Mouse (Mus musculus) layer of hippocampus, adult 18-20 months (tissue): ENCODE results near the gene Mns1. TPM values are rescaled to one million over a fixed set of nuclear protein-coding genes. Genes with fewer than 3 reads are reported as not detected.

Source experiments
- DNase-seq, 2 experiments: peaks; one replicate each; pipeline ENCODE4 v3.0.0; 2022; ENCODE audit warnings: low spot score in 2 of 2
- microRNA-seq, 2 experiments: library from miRNA; unstranded; fragments of <30 nt; microRNA quantifications; one replicate each; pipeline ENCODE4 v1.2.0; 2021
- total RNA-seq, 2 experiments: library from RNA; stranded (reverse); gene quantifications; 2 replicates each; pipeline ENCODE4 v1.2.3; 2021

The Mns1 gene
- total RNA-seq, 2 experiments from 2014 or later: 1.8 to 2.2 TPM

DNA sequence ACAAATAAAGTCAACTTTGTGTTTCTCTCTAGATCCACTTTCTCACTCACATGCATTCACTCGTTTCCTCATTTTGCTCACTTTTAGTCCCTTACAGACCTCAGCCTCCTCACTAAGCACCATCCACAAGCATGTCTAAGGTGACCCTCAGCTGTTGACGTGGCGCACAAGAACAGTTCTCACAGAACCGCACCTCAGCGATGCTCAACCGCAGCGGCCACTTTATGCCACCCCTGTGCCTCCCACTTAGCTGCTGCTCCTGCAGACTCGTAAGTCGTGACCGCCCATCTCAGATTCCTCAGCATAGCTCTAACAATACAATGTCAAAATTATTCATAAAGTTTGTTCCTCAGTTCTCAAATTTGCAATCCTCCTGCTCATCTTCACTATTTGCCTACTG is 30.8 kb downstream of the Mns1 start:
- no peak for DNase-seq

DNA sequence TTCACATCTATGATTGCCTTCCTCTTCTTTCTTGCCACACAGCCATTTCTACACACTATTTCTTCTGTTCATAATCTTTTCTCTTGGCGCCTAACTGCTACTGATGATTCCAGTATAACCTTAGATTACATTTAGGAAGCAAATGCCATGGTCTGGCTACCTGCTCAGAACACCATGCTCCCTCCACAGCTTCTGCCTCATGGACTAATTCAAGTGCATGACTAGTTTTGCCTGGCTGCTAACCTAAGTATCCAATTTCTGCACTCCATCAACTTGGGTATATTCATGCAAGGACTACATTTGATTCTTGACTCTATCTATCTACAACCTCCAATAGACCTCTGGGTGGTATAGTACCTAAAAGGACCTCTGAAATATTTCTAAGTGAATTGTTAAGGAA is 32.0 kb downstream of the Mns1 start:
- no peak for DNase-seq

DNA sequence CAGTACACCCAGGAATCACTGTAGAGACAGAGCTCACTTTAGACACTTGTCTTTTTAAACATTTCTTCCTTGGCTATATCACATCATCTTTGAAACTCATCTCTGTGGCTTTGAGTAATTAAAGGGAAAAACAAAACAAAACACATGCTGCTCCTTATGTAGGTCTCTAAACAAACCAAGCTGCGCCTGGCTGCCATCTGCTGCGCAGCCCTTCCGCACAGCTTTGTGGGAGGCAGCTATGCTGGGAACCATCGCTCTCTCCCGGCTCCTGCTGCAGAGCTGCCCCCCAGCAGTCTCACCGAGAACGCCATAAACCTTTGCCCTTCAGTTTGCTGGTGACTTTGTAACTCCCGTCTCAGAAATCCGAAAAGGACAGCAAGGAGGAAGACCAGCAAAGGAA is 37.7 kb downstream of the Mns1 start:
- peak; percentile 73 to 81 for DNase-seq

DNA sequence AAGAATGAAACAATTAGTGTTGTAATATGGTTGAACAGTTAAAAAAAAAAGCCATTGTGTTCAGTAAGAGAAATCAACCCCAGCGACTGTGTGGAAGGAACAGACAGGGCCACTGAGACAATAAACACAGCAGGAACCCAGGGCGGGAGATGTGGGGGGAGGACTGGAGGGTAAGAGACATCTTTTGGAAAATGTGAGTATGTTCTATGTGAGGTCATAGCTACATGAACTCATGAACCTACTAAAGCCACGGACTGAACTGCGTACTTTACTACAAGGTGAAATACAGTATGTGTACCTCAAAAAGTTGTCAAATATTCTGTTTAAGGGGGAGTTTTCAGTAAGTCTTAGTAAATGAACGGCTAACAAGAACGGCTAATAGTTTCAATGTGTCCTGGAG is 39.5 kb downstream of the Mns1 start:
- no peak for DNase-seq

DNA sequence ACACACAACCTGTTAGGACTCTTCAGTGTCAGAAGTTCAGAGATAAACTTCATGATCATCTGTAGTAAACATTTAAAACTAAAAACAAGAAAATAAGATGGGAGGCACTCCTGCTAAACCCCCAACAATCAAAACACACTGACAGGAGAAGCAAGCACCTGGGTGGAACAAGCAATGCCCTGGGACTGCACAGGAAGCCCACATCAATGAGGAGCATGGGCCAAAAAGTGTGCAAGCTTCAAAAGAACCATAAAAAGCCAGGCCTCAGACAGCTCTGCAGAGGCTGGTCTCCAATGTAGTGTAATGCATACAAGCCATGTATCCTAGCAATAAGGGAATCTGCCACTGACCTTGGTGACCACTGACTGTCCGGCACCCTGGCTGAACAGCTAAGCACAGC is 41.5 kb downstream of the Mns1 start:
- no peak for DNase-seq

DNA sequence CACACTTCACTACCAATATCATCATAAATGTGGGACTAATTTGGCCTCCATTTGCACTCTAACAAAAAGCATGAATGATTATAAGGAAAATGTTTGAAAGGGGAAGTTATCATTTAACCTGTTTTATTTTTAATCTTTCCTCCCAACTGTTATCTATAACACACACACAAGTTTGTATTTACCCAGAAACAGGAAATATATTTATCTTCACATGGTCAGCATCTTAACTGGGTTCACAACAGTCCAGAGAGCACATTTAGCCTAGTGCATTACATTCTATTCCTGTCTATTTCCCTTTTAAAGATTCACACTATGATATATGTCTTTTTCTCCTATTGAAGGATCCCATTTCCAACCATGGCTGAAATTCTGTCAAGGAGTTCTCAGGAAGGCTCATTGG is 50.7 kb downstream of the Mns1 start:
- DNase-seq: no peak

DNA sequence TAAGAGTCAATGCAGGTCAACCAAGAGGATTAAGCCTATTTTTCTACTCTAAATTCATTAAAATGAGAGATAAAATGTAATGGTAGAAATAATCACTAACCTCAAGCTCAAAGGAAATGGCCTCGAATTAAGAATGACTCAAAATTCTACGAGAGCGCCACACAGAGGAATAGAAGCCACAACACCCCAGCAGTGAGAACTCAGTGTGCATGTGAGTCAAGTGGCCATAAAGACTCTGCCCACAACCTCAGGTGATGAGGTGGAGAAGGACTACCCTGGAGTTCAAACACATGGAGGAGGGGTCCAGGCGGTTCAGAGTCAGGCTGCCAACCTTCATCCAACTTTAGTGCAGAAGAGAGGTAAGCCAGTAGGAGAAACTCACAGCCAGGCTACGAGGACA is 51.3 kb downstream of the Mns1 start:
- DNase-seq: no peak

DNA sequence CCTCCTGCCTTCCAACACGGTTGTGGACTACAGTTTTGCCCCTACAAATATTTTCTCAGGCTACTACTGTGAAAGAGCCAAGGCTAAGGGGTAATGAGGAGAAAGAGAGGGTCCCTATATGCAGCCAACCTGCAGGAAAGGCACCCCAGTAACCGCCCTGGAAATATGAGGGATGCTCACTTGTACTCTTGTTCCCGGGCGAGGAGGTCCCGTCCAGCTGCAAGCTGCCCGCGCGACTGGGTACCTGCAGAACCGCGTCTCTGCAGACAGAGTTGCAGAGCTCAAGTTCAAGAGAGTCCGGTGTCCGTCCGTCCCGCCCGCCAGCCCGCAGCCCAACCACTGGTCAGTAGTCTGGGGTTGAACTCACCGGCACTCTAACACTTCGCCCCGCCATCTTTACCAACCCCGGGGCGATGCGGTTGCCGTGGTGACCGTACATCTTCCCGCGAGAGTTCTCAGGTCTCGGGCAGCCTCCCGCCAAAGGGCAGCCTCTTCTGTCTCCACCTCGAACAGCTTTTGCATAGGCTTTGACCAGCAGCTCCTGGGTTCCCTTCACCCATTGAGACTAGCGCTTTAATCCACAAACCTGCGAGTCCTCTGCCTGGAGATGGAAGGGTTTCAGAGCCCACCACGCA is 53.9 kb downstream of the Mns1 start:
- DNase-seq: peak; percentile 57 to 82

DNA sequence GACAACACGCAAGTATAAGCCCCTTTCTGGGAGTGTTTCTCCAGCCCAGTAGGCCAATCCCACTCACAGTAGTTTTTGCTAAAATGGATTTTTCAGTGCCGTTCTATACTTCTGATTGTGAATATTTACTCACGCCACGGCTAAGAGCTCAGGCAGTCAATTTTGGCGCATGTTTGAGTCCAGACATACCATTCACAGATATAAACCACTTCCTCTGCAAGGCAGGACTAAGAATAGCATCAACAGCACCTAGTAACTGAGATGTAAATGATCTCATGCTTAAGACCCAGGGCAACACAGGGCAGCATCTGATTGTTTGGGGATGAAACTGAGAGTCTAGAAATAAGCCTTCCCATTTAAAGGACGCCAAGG is 54.4 kb downstream of the Mns1 start, which contains the start of gene Tex9:
Tex9 (minus strand) TSS at position 19 of the 372 bp plus-strand sequence.
- no peak for DNase-seq

DNA sequence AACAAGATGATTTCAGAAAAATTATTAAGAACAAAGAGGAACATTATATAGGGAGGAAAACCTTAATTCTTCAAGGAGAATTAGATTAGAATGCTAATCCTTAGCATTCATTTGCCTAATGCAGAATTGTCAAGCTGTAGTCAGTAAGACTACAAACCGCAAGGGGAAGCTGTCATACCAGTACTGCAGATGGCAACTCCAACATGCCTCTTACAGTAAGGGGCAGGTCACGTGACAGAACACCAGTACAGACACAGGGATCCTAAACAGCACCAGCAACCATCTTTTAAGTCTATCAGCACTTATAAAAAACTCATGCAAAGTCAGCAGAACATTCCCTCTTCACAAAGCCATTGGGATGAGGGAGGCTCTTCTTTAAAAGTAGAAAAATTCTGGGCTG is 55.7 kb downstream of the Mns1 start:
- DNase-seq: no peak

DNA sequence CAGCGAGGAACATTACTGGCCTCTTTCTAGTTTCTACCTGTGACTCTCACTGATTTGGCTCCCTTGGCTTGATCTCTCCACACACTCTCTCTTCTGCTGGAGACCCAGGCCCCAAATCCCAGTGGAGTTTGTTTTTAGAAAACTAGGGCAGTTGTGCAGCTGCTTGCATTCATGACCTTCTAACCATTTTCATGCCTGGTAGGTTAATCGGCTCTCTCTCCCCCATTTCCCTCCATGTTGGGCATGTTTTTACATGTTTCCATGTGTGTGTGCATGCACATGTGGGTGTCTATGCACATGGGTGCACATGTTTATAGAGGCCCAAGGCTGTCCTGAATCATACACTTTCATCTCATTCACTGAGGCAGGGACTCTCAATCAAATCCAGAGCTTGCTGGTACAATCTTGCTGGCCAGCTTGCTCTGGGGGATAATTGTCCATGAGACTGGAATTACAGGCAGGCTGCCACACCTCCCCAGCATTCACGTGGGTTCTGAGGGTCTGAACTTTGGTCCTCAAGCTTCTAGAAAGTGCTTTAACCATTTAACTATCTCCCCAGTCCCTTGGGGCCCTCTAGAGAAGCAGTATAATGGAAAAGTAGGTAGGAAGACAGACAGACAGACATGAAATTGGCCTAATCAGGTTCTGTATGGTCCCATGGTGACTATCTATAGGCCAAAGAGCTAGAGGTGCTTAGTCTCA is 56.3 kb downstream of the Mns1 start:
- DNase-seq: no peak

DNA sequence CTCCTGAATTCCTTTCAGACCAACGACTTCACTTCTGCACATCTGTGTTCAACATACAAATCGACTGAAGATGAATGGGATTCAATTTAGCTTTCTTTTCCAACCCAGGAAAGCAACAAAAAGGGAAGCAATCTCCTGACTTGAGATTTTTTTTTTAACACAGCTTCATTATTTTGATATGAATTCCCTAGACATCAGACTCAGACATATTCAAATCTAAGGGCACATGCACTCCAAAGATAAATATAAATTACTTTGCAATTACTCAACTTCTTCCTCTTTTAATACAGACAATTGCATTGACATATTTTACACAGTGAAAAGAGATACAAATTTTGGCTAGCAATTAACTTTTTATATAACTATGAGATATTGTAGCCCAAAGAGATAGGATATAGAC is 58.9 kb downstream of the Mns1 start:
- no peak for DNase-seq

DNA sequence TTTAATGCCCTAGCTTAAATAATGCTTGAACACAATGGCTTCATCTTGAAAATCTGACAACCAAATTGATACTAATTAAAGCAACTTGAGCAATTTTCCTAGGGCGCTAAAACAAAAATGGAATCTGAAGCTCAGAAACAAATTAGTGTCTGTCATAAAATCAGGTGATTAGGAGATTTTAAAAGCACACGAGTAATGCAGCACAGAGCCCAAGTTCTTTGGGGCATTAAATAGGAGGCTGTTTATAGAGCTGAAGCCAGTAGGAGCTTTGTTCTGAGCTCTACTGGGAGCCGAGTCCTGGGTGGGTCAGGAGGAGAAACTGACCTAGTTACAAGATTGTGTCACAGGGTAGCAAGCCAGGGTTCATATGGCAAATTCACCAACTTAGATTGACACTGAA is 59.4 kb downstream of the Mns1 start:
- DNase-seq: no peak

Small RNAs within 50 kb of the gene (microRNA-seq; reads per million reads assigned to microRNA genes)
- gene Gm28010: 0 reads per million in 2 experiments

Other genes starting within 250 kb of the Mns1 start
- gene Zfp280d, start 163.2 kb upstream of the Mns1 start, total RNA-seq: 10 to 100 TPM; 45.7 to 52.6 TPM
- 1 to 10 TPM; 6.3 to 8.1 TPM for gene Tex9, start 54.2 kb downstream of the Mns1 start, total RNA-seq
- 10 to 100 TPM; 21.9 to 23.6 TPM for gene Rfx7, start 94.2 kb downstream of the Mns1 start, total RNA-seq
- gene Nedd4, start 224.3 kb downstream of the Mns1 start, total RNA-seq: 100 to 1,000 TPM; 283 to 296 TPM